Mouse (Mus musculus): ENCODE results near the gene Spata48.

Gene Spata48

GRCm38 (mm10) chr11:11536295-11536694 lies 74.4 kb downstream of the Spata48 start:
- DNase-seq (ENCODE audit: low spot score in 2 of 2), result no peak

DNA sequence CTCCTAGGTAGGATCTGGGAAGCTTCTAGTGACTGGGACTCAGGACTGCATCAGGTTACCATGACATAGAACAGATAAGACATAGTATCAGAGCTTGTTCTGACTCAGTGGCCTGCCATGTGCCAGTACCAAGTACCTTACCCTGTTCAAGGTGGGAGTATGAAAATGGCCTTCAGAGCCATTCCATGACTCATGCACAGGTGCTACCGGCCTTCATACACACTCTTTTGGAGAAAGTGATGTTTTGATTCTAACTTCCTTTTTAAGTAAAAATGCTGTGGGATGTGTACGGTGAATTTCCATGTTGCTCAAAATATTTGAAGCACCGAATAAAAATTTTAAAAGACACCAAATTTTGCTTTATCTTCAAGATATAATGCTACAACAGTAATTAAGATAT lies 84.1 kb downstream of the Spata48 start:
- DNase-seq (ENCODE audit: low spot score in 2 of 2), result no peak

DNA sequence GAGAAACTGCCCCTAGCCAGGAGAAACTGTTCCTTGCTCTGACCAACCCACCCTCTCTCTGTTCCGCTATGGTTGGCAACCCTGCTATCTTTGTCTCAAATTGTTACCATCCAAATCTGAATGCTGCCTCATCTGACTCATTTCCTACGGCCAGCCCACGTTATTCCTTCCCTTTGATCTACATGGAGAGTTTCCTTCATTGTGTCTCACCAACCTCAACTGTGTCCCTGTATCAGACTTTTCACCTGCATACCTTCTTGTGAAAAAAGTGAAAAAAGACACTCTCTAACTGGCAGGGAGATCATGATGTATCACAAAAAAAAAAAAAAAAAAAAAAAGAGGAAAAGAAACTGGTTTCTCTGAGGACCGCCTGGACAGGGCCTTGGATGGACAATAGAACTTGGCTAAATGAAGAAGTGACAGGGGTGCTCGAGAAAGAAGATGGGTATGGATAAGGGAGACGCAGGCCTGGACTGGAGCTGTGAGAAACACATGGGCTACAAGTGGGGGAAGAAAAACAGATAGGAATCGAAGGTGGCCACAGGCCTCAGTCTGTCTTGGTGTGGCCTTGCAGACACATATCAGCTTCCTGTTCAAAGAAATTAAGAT lies 85.1 kb downstream of the Spata48 start:
- no peak for DNase-seq (ENCODE audit: low spot score in 2 of 2)

GRCm38 (mm10) chr11:11547597-11548240 lies 85.8 kb downstream of the Spata48 start:
- no peak for DNase-seq (ENCODE audit: low spot score in 2 of 2)

- DNase-seq (ENCODE audit: low spot score in 2 of 2), result no peak
Measured at GRCm38 (mm10) chr11:11555563-11555962, 93.7 kb downstream of the Spata48 start.

DNA sequence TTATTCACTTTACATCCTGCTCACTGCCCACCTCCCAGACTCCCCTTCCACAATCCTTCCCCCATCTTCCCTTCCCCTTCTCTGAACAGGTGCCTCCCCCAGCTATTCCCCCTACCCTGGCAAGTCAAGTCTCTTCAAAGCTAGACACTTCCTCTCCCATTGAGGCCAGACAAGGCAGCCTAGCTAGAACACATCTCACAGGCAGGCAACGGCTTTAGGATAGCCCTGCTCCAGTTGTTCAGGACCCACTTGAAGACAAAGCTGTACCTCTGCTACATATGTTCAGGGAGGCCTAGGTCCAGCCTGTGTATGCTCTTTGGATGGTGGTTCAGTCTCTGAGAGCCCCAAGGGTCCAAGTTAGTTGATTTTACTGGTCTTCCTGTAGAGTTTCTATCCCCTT lies 94.3 kb downstream of the Spata48 start:
- DNase-seq (ENCODE audit: low spot score in 2 of 2), result no peak

- DNase-seq (ENCODE audit: low spot score in 2 of 2), result peak; percentile 31 to 42
Measured at GRCm38 (mm10) chr11:11557173-11557967, 95.5 kb downstream of the Spata48 start.

DNA sequence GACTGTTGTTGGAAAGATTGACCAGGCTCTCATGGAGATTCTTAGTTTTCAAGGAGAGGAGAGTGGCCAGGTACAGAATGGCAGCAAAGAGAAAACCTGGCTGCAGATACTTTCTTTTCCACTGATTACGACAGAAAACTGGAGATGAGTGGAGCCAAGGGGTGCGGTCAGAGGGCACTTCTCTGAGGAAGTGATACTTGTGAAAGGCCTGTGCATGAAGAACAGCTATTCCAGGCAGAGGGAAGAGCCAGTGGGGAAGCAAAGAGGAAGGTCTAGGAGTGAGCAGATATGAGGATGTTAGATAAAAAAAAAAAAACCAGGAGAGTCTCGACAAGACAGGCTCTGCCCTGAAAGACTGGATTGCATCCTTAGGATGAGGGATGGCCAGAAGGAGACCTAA lies 96.8 kb downstream of the Spata48 start:
- DNase-seq (ENCODE audit: low spot score in 2 of 2), result no peak

DNA sequence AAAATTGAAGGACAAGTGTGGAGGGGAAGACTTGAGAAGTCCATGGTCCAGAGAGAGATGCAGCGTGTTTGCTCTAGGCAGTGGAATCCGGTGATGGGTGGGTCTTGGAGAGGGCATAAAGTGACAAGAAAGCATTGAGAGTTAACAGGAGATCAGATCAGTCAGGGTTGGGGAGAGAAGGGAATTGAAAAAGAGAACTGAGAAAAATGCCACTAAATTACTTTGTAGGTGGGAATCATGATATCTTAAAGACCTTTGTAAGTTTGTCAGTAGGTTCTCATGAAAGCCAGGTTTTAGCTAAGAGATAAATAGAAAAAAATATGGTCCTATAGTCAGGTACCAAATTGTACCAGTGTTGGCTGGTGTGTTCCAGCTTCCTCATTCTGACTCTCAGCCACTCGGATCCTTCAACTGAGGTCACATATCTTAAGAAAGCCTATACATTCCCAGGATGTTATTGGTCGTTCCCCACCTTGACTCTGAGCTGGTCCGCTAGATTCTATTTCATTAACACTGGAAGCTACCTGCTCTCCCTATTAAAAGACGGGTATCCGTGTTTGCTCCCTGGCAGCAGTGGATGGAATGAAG lies 97.3 kb downstream of the Spata48 start:
- no peak for DNase-seq (ENCODE audit: low spot score in 2 of 2)

DNA sequence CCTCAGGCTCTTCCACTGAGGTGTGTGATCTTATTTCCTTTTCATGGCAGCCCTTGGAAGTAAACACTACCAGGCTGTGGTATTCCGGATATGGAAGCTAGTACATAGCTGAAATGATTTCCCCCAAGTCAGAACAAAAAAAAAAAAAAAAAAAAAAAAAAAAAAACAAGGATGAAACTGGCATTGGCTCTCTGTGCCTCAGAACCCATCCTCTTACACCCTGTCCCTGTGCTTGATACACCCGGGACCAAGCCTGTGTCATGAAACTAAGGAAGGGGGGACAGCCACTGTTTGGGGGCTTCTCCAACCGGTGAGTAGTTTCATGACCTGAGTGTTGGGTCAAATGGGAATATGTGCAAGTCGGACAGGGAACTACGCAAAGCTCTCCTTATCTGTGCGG lies 99.2 kb downstream of the Spata48 start:
- DNase-seq (ENCODE audit: low spot score in 2 of 2), result no peak

DNA sequence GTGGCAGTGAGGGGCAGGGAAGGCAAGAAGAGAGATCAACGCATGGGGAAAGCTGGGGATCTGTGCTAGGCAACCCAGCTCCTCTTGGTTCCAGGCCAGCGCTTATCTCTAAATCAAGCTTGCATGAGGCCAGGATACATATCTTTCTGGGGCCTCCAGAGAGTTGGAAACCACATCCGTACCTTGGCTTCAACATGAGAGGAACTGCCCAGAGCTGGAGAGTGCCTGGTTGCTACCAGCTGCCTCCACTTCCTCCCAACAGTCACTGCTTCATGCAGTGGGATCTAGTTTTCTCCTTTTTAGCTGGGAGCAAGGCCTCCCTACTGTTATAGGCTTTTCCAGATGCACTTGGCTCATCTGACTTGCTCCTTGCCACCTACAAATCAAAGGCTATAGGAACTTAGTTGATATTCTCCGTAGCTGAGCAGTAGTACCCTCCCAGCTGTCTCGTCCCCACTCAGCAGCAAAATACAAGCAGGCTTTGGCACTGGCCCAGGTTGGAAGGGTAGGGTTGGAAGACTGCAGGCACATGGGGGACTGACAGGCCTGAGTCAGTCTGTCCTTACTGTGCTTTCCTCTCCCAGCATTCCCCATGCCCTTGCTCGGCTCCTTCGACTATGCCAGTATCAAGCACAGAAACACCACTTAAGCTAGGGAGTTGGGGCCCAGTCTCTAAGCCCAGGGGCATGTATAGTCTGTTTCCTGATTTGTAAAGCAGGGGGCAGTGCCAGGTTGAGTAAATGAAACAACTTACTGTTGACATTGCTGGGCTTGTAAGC lies 102.6 kb downstream of the Spata48 start:
- no peak for DNase-seq (ENCODE audit: low spot score in 2 of 2)
